In genomic region chr7:6331233-6331956, GRCm38 (mm10) we compare ENCODE assay signal across 8 mouse cellular contexts. TPM values are rescaled to one million over a fixed set of nuclear protein-coding genes. Genes with fewer than 3 reads are reported as not detected.
DNase-seq lines count a peak whose midpoint lies in the region; ATAC-seq and TF ChIP-seq lines count a peak whose summit lies in the region.

TSS of gene Zfp583 (minus strand) at chr7:6331285.

- no peak for TF ChIP-seq POLR2A in thymus, adult 2 months (IDR thresholded peaks at IDR 0.05; ENCODE audit: control insufficient read depth, extremely low read depth, insufficient read depth, low read length, poor library complexity)

- peak; percentile 64 for DNase-seq in NIH3T3 (ENCODE audit: low read depth)
- peak; percentile 92 to 94 for DNase-seq in cerebellum, postnatal 10 days
- peak; percentile 76 to 89 for DNase-seq in frontal cortex, adult 2 months (ENCODE audit: extremely low spot score in 1 of 2, low spot score in 1 of 2)
- peak; percentile 87 for DNase-seq in hindbrain, embryonic 10.5 days (ENCODE audit: low spot score)
- peak; percentile 91 for DNase-seq in layer of hippocampus, adult 9-11 months
- DNase-seq in ovary, adult 18-20 months (ENCODE audit: low spot score) = peak; percentile 74
- DNase-seq in thymus, adult 2 months = peak; percentile 85

- H3K4me2 ChIP-seq in lung, embryonic 16.5 days (ENCODE audit: low read depth, low read length) = peak within 1 kb of the TSS; percentile 75

- 0 out of 2 replicates have a peak, but pooled peaks have one; percentile 38 for TF ChIP-seq CTCF in thymus, adult 2 months (IDR thresholded peaks at IDR 0.05; ENCODE audit: borderline replicate concordance, control insufficient read depth, extremely low read depth, insufficient read depth, low read length, poor library complexity)

- H3K9me3 ChIP-seq in hindbrain, embryonic 10.5 days = peaks cover 7% of the 10 kb centered on the region; the same call in 1 of the 2 replicates
- no peaks in the 10 kb centered on the region for H3K9me3 ChIP-seq in lung, embryonic 16.5 days (ENCODE audit: control insufficient read depth, low read length)

- H3K27me3 ChIP-seq in hindbrain, embryonic 10.5 days (ENCODE audit: insufficient read depth, poor library complexity, severe bottlenecking) = no peaks in the 10 kb centered on the region
- no peaks in the 10 kb centered on the region for H3K27me3 ChIP-seq in lung, embryonic 16.5 days (ENCODE audit: control insufficient read depth, insufficient read depth, low read depth, low read length)
- H3K27me3 ChIP-seq in thymus, adult 2 months (ENCODE audit: control insufficient read depth, insufficient read depth, low read length) = no peaks in the 10 kb centered on the region

- peak within 1 kb of the TSS; percentile 84 for H3K9ac ChIP-seq in lung, embryonic 16.5 days (ENCODE audit: low read length)

- H3K4me3 ChIP-seq in hindbrain, embryonic 10.5 days = peak within 1 kb of the TSS; percentile 63
- peak within 1 kb of the TSS; percentile 62 for H3K4me3 ChIP-seq in lung, embryonic 16.5 days (ENCODE audit: low read length)
- H3K4me3 ChIP-seq in thymus, adult 2 months (ENCODE audit: control insufficient read depth, insufficient read depth, low read length) = peak within 1 kb of the TSS; percentile 74

- H3K36me3 ChIP-seq in hindbrain, embryonic 10.5 days = 0 out of 2 replicates have a peak, but pooled peaks cover 18% of the 10 kb centered on the region
- H3K36me3 ChIP-seq in lung, embryonic 16.5 days (ENCODE audit: control insufficient read depth, insufficient read depth, low read length) = no peaks in the 10 kb centered on the region
- no peaks in the 10 kb centered on the region for H3K36me3 ChIP-seq in thymus, adult 2 months (ENCODE audit: control insufficient read depth, insufficient read depth, low read length)

- 5% methylated on average over 31 of the region's 31 CpGs for whole genome bisulfite sequencing in hindbrain, embryonic 10.5 days
- WGBS in lung, embryonic 16.5 days = 5% methylated on average over 30 of the region's 31 CpGs
- 9% methylated on average over 31 of the region's 31 CpGs for WGBS in thymus, adult 2 months

- ATAC-seq in lung, embryonic 16.5 days (ENCODE audit: low read depth) = peak; percentile 96

- peak within 1 kb of the TSS; percentile 92 for H3K27ac ChIP-seq in hindbrain, embryonic 10.5 days
- H3K27ac ChIP-seq in lung, embryonic 16.5 days (ENCODE audit: low read length) = peak within 1 kb of the TSS; percentile 83
- H3K27ac ChIP-seq in thymus, adult 2 months (ENCODE audit: control insufficient read depth, insufficient read depth, low read length) = no peak within 1 kb of the TSS

- H3K4me1 ChIP-seq in hindbrain, embryonic 10.5 days (replicated peaks) = peaks cover 11% of the 10 kb centered on the region; the same call in 1 of the 2 replicates
- H3K4me1 ChIP-seq in lung, embryonic 16.5 days (replicated peaks; ENCODE audit: control insufficient read depth, insufficient read depth, low read length) = peaks cover 5% of the 10 kb centered on the region; the same call in 1 of the 2 replicates
- peaks cover 4% of the 10 kb centered on the region; the same call in 1 of the 2 replicates for H3K4me1 ChIP-seq in thymus, adult 2 months (replicated peaks; ENCODE audit: control insufficient read depth, insufficient read depth, low read length)

RNA-seq across cellular contexts. Expression of gene Zfp583, which starts in this region (rescaled TPM):
- polyA plus RNA-seq in frontal cortex, adult 2 months (2012; rRNA removed) = 6.8 and 8.1 TPM in 2 replicates
- 6.8 and 7.2 TPM in 2 replicates for polyA plus RNA-seq in hindbrain, embryonic 10.5 days (2016; fragmentation: Nextera tagmentation; extraction: Ambion mirVana)
- 6.6 and 6.9 TPM in 2 replicates for polyA plus RNA-seq in lung, embryonic 16.5 days (2015; fragmentation: Nextera tagmentation; extraction: Ambion mirVana)
- polyA plus RNA-seq in thymus, adult 2 months (2012; rRNA removed) = 0.82 and 0.99 TPM in 2 replicates

Comparison
In these comparisons a context has a peak if more than half of its experiments do, and no peak if none do; other contexts are left out.
1. Peak in DNase-seq and H3K4me3 ChIP-seq in thymus, adult 2 months; RNA of the gene not detected or under 1 TPM.